Mouse (Mus musculus) E14TG2a.4 (cell line): ENCODE data around the gene Mfsd13b.
"Not testable (repeated sequence)": the region's sequence is repeated elsewhere in the genome, so short reads cannot be mapped to it uniquely, and the experiment has no call there.

Experiments used
- H3K27me3 ChIP-seq: 2 replicates; pipeline ENCODE4 v1.6.1; 2014; ENCODE audit warnings: low read length, control low read depth; ENCODE audit not compliant: insufficient read depth
- H3K36me3 ChIP-seq: 2 replicates; pipeline ENCODE4 v1.6.1; 2014; ENCODE audit warnings: low read length, control low read depth; ENCODE audit not compliant: insufficient read depth
- H3K4me1 ChIP-seq: replicated peaks from 2 replicates; pipeline ENCODE4 v1.6.1; 2014; ENCODE audit warnings: low read depth, low read length, control low read depth
- H3K4me3 ChIP-seq: replicated peaks from 2 replicates; pipeline ENCODE4 v1.5.1; 2014; ENCODE audit warnings: mild to moderate bottlenecking, low read length
- H3K9me3 ChIP-seq: 2 replicates; pipeline ENCODE4 v1.6.1; 2014; ENCODE audit warnings: low read length, control low read depth
- CTCF ChIP-seq: conservative IDR thresholded peaks from 2 replicates; pipeline ENCODE4 v1.5.1; 2014; ENCODE audit warnings: low read length
- NANOG ChIP-seq: IDR thresholded peaks from 2 replicates; pipeline ENCODE4 v1.6.1; 2014; ENCODE audit warnings: borderline replicate concordance, low read length, mixed read lengths
- POU5F1 ChIP-seq: IDR thresholded peaks from 2 replicates; pipeline ENCODE4 v1.6.1; 2014; ENCODE audit warnings: low read length, borderline replicate concordance

Gene Mfsd13b

DNA sequence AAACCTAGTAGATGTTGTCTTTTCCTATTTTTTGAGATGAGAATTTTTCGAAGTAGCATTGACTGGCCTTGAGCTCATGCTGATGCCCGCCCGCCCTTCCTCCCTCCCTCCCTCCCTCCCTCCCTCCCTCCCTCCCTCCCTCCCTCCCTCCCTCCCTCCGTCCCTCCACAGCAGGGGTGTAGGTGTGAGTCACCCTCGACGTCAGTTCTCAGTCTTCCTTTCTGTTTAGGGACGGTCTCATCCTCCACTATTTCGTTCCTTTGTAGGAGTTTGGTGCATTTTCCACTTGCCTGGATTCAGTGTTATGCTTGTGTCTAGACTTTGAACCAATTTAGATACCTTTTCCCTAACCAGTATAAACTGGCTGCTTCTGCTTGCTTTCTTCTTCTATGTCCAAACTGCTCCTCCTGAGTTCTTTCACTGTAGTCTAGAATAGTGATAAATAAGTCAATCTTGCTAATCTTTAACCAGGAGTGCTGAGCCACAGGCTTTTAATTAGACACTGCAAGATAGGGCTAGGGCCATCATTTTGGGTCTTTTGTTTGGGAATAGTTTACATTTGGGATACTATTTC is 38.3 kb upstream of the Mfsd13b start:
- Histone ChIP-seq H3K9me3 (no peaks in the 10 kb centered on the region), H3K36me3 (peaks cover 90% of the 10 kb centered on the region), H3K4me1 (peaks cover 21% of the 10 kb centered on the region), H3K4me3 (no peak overlapping the region), H3K27me3 (no peaks in the 10 kb centered on the region)
- TF ChIP-seq NANOG = no peak
- no peak for TF ChIP-seq CTCF
- TF ChIP-seq POU5F1 = no peak

GRCm38 (mm10) chr7:120953591-120953990 is 28.7 kb upstream of the Mfsd13b start:
- H3K36me3 ChIP-seq = peaks cover 37% of the 10 kb centered on the region
- H3K4me3 ChIP-seq, H3K27me3 ChIP-seq, H3K9me3 ChIP-seq, H3K4me1 ChIP-seq: not testable (repeated sequence)

DNA sequence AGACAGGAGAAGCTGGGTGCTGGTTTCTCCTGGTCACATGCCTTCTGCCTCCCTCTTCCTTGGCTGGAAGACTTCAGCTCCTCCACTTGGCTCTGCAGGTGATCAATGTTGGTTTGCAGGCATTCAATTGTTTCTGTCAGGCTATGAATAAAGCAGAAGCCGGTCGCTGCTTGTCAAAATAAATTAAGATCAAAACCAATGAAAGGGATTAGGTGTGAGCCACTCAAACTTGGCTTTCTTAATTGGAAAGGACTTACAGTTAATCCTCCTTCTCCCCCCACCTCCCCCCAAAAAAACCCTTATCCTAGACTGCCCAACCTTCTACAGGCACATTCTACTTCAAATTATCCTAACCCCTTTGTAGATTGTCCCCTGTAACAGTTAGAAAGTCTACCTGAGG is 22.2 kb upstream of the Mfsd13b start:
- H3K36me3 ChIP-seq = peaks cover 70% of the 10 kb centered on the region
- TF ChIP-seq CTCF = no peak
- no peak for TF ChIP-seq NANOG
- no peak for TF ChIP-seq POU5F1
- H3K9me3 ChIP-seq = no peaks in the 10 kb centered on the region
- no peak overlapping the region for H3K4me3 ChIP-seq
- H3K27me3 ChIP-seq = no peaks in the 10 kb centered on the region
- H3K4me1 ChIP-seq = no peaks in the 10 kb centered on the region

- Histone ChIP-seq H3K4me1 (peaks cover 4% of the 10 kb centered on the region), H3K27me3 (no peaks in the 10 kb centered on the region), H3K9me3 (no peaks in the 10 kb centered on the region), H3K4me3 (no peak overlapping the region), H3K36me3 (peaks cover 69% of the 10 kb centered on the region)
- TF ChIP-seq POU5F1 = no peak
- no peak for TF ChIP-seq NANOG
These were observed 21.7 kb upstream of the Mfsd13b start for GRCm38 (mm10) chr7:120960601-120961000.

GRCm38 (mm10) chr7:120961893-120962292 is 20.4 kb upstream of the Mfsd13b start:
- Histone ChIP-seq H3K36me3 (peaks cover 56% of the 10 kb centered on the region), H3K27me3 (no peaks in the 10 kb centered on the region), H3K4me1 (peaks cover 17% of the 10 kb centered on the region), H3K9me3 (no peaks in the 10 kb centered on the region), H3K4me3 (no peak overlapping the region)
- TF ChIP-seq POU5F1 = no peak
- no peak for TF ChIP-seq NANOG
- TF ChIP-seq CTCF = no peak

DNA sequence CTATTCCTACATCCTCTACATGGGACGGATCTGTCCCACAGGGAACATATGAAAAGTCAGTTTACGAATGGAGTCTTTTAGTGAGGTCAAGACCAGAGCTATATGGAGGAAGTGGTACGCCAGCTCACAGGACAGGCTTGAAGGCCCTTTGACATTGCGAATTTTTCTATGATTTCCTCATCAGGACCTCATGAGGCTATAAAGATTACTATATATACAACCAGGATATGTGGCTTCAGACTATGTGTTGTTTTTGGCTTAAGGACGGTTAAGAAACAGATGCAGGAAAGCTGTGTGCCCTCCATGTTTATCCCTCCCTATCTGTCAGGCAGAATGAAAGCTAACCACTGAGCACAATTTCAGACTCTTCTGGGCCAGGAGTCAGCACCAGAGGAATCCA is 19.2 kb upstream of the Mfsd13b start:
- peaks cover 56% of the 10 kb centered on the region for H3K36me3 ChIP-seq
- no peak overlapping the region for H3K4me3 ChIP-seq
- H3K4me1 ChIP-seq = peaks cover 17% of the 10 kb centered on the region
- H3K27me3 ChIP-seq = no peaks in the 10 kb centered on the region
- no peak for TF ChIP-seq CTCF
- TF ChIP-seq NANOG = no peak
- H3K9me3 ChIP-seq = no peaks in the 10 kb centered on the region

DNA sequence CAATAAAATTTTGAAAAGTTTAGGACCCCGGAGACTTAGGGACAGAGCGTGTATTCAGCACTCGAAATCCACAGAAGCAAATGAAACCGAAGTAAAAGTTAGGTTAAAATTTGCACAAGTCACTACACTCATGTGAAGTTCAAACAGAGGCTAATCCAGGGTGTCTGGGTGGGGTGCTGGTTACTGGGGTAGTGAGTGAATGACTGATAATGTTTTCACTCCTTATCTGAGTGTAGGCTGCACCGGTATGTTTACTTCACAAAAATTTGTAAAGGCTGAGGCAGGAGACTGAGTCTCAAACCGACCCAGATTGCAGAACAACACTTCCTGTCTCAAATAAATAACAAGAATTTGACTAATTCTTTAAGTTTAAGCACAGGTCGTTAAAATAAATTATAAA is 13.1 kb upstream of the Mfsd13b start:
- peaks cover 21% of the 10 kb centered on the region for H3K4me1 ChIP-seq
- H3K4me3 ChIP-seq = no peak overlapping the region
- no peaks in the 10 kb centered on the region for H3K9me3 ChIP-seq
- no peaks in the 10 kb centered on the region for H3K27me3 ChIP-seq
- H3K36me3 ChIP-seq = peaks cover 42% of the 10 kb centered on the region
- TF ChIP-seq POU5F1 (no peak), CTCF (no peak), NANOG (no peak)

DNA sequence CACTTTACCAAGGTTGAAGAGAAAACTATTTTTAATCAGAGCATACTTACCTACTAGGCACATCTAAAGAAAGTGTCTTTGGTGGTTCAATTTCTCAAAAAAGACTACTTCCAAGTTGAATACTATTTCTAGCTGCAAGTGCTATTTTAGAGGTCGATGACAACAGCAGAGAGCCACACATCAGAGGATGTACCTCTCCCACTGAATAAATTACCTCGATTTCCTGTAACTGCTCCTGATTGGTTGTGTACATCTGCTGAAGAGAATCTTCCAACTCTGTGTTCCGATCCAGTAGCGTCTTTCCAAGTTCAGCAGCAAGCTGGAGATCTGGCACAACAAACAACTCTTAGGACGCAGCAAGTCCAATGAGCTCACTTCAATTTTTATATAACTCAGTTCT is 12.2 kb upstream of the Mfsd13b start:
- TF ChIP-seq POU5F1 = no peak
- TF ChIP-seq CTCF = no peak
- TF ChIP-seq NANOG = no peak
- H3K36me3 ChIP-seq = peaks cover 35% of the 10 kb centered on the region

GRCm38 (mm10) chr7:120972471-120972870 is 9.8 kb upstream of the Mfsd13b start:
- peaks cover 29% of the 10 kb centered on the region for H3K36me3 ChIP-seq
- not testable (repeated sequence) for H3K4me1 ChIP-seq, H3K9me3 ChIP-seq, H3K4me3 ChIP-seq, H3K27me3 ChIP-seq

More for the DNA sequence above, 12.2 kb upstream of the Mfsd13b start:
- no peak overlapping the region for H3K4me3 ChIP-seq
- H3K27me3 ChIP-seq = no peaks in the 10 kb centered on the region
- H3K4me1 ChIP-seq = peaks cover 21% of the 10 kb centered on the region
- no peaks in the 10 kb centered on the region for H3K9me3 ChIP-seq

GRCm38 (mm10) chr7:120974001-120974400 is 8.3 kb upstream of the Mfsd13b start:
- Histone ChIP-seq H3K27me3 (no peaks in the 10 kb centered on the region), H3K4me1 (peaks cover 12% of the 10 kb centered on the region; the same call in 1 of the 2 replicates), H3K36me3 (peaks cover 18% of the 10 kb centered on the region), H3K9me3 (no peaks in the 10 kb centered on the region), H3K4me3 (no peak overlapping the region)
- TF ChIP-seq NANOG (no peak), CTCF (no peak), POU5F1 (no peak)
